Mouse (Mus musculus): ENCODE measurements around the gene Ly75. TPM values are rescaled to one million over a fixed set of nuclear protein-coding genes. Genes with fewer than 3 reads are reported as not detected.

Gene Ly75
- polyA plus RNA-seq, 1 experiment from 2014 or later, result 8.5 TPM

DNA sequence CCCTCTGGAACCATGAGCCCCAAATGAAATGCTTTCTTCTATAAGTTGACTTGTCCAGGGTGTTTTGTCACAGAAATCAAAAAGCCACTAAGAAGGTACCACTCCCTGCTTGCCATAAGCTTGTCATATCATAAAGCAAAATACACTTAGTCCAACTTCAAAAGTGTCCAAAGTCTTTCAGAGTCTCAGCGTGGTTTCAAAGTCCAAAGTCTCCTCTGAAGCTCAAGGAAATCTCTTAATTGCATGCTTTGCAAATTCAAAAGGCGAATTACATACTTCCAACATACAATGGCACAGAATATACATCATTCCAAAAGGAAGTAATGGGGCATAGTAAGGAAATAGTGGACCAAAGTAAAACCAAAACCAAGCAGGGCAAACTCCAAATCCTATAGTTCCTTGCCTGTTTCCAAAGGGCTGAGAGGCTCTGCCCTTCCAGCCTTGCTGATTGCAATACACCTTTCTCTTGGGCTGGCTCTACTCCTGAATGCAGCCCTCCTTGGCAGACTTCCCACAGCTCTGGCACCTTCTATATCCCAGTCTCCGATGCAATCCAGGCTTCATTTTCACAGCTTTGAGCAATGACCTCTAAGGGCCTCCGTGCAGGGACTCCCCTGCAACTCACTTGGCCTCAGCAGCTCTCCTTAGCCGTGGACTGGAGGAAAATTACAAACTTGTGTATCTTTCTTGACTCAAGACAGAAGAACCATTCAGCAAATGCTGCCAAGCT is 122.3 kb downstream of the Ly75 start:
- ATAC-seq (replicated peaks; ENCODE audit: low FRiP score) (no peak), DNase-seq (ENCODE audit: low spot score) (no peak)
- no peak overlapping the region for H3K9ac ChIP-seq (ENCODE audit: low read depth, low read length)
- H3K4me3 ChIP-seq (ENCODE audit: low read depth, low read length), result no peak overlapping the region
- H3K4me2 ChIP-seq, result no peak overlapping the region
- no peaks in the 10 kb centered on the region for H3K27me3 ChIP-seq (replicated peaks; ENCODE audit: control insufficient read depth, insufficient read depth, low read length)
- 81% methylated on average over 5 of the region's 5 CpGs for WGBS
- H3K4me1 ChIP-seq (replicated peaks; ENCODE audit: control insufficient read depth, insufficient read depth, low read length), result no peaks in the 10 kb centered on the region
- H3K9me3 ChIP-seq (ENCODE audit: control insufficient read depth, low read length), result no peaks in the 10 kb centered on the region
- peaks cover 2% of the 10 kb centered on the region; the same call in 1 of the 2 replicates for H3K36me3 ChIP-seq (ENCODE audit: control insufficient read depth, insufficient read depth, low read length)
- H3K27ac ChIP-seq (ENCODE audit: low read depth, low read length), result no peak overlapping the region

DNA sequence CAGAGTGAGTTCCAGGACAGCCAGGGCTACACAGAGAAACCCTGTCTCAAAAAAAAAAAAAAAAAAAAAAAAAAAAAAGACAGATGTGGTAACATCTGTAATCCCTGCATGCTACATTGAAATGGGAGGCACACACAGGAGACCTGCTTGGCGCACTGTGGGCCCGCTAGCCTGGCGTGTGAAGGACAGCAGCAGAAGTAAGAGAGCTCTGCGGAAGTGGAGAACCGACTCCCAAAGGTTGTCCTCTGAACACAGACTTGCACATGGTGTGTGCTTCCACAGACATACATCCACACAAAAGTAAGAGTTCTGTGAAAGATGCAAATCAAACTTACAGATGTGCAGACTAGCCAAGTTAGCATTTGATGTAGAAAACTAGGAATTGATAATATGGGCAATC is 123.9 kb downstream of the Ly75 start:
- ATAC-seq (replicated peaks; ENCODE audit: low FRiP score), result no peak
- WGBS, result 93% methylated on average over 5 of the region's 5 CpGs

DNA sequence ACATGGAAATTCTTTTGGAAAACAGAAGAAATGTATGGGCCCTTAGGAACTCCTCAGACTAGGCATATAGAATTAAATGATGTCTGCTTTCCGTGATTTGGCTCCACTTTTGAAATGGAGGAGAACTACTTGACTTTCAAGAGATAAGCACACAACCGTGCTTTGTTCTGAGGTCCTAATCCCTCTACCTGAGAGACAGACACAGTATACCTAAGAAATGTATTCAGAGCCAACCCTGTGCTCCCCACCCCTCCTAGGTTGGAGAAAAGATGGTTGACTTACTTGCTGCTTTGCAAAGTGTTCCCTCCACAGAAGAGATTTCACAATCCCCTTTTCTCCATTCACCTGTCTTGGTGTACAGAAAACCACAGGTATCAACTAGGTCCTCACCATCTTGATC is 126.4 kb downstream of the Ly75 start:
- no peak overlapping the region for H3K9ac ChIP-seq (ENCODE audit: low read depth, low read length)
- no peak overlapping the region for H3K27ac ChIP-seq (ENCODE audit: low read depth, low read length)
- H3K27me3 ChIP-seq (replicated peaks; ENCODE audit: control insufficient read depth, insufficient read depth, low read length), result no peaks in the 10 kb centered on the region
- H3K4me1 ChIP-seq (replicated peaks; ENCODE audit: control insufficient read depth, insufficient read depth, low read length), result no peaks in the 10 kb centered on the region
- H3K4me3 ChIP-seq (ENCODE audit: low read depth, low read length), result no peak overlapping the region
- 79% methylated on average over 2 of the region's 2 CpGs for WGBS
- peaks cover 3% of the 10 kb centered on the region; the same call in 1 of the 2 replicates for H3K36me3 ChIP-seq (ENCODE audit: control insufficient read depth, insufficient read depth, low read length)
- ATAC-seq (replicated peaks; ENCODE audit: low FRiP score) (no peak), DNase-seq (ENCODE audit: low spot score) (no peak)
- no peaks in the 10 kb centered on the region for H3K9me3 ChIP-seq (ENCODE audit: control insufficient read depth, low read length)
- no peak overlapping the region for H3K4me2 ChIP-seq

More for the DNA sequence above, 123.9 kb downstream of the Ly75 start:
- Histone ChIP-seq H3K9me3 (ENCODE audit: control insufficient read depth, low read length) (no peaks in the 10 kb centered on the region), H3K36me3 (ENCODE audit: control insufficient read depth, insufficient read depth, low read length) (peaks cover 2% of the 10 kb centered on the region; the same call in 1 of the 2 replicates), H3K4me3 (ENCODE audit: low read depth, low read length) (no peak overlapping the region), H3K4me1 (replicated peaks; ENCODE audit: control insufficient read depth, insufficient read depth, low read length) (no peaks in the 10 kb centered on the region), H3K4me2 (no peak overlapping the region), H3K27me3 (replicated peaks; ENCODE audit: control insufficient read depth, insufficient read depth, low read length) (no peaks in the 10 kb centered on the region), H3K9ac (ENCODE audit: low read depth, low read length) (no peak overlapping the region), H3K27ac (ENCODE audit: low read depth, low read length) (no peak overlapping the region)
- no peak for DNase-seq (ENCODE audit: low spot score)

DNA sequence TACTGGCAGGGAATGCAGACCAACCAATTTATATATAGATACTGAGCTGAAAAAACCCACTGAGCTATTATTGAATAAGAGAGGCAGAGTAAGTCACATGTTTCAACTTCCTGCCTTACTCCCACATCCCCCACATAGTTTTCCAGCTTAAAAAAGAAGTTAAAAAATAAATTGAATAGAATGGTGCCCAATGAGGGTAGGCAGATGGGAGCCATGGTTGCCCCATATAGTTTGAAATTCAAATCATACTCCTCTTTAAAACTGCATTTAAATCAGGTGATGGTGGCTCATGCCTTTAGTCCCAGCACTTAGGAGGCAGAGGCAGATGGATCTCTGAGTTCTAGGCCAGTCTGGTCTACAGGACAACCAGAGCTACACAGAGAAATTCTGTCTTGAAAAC is 129.6 kb downstream of the Ly75 start:
- H3K27me3 ChIP-seq (replicated peaks; ENCODE audit: control insufficient read depth, insufficient read depth, low read length), result no peaks in the 10 kb centered on the region
- DNase-seq (ENCODE audit: low spot score) (no peak), ATAC-seq (replicated peaks; ENCODE audit: low FRiP score) (no peak)
- H3K4me3 ChIP-seq (ENCODE audit: low read depth, low read length), result no peak overlapping the region
- H3K27ac ChIP-seq (ENCODE audit: low read depth, low read length), result no peak overlapping the region
- H3K36me3 ChIP-seq (ENCODE audit: control insufficient read depth, insufficient read depth, low read length), result peaks cover 8% of the 10 kb centered on the region; the same call in 1 of the 2 replicates
- no peak overlapping the region for H3K4me2 ChIP-seq
- no peaks in the 10 kb centered on the region for H3K9me3 ChIP-seq (ENCODE audit: control insufficient read depth, low read length)
- H3K9ac ChIP-seq (ENCODE audit: low read depth, low read length), result no peak overlapping the region
- H3K4me1 ChIP-seq (replicated peaks; ENCODE audit: control insufficient read depth, insufficient read depth, low read length), result no peaks in the 10 kb centered on the region

DNA sequence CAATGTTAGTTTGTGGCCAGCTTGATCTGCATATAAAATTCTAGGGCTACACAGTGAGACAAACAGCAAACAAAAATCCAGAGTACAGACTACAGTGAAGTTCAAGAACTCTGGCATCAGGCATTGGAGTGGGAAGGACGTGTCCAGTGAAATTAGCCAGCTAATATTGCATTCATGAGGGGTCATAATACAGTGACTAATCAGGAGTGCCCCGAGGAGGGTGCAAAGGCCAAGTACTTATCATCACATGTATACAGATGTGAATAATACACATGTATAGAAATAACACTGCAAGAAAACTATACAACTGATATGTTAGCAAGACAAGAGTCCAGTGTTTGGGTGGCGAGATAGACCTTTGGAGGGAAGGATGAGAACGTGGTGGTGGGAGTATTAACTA is 130.3 kb downstream of the Ly75 start:
- ATAC-seq (replicated peaks; ENCODE audit: low FRiP score), result no peak
- no peaks in the 10 kb centered on the region for H3K4me1 ChIP-seq (replicated peaks; ENCODE audit: control insufficient read depth, insufficient read depth, low read length)
- H3K9ac ChIP-seq (ENCODE audit: low read depth, low read length), result no peak overlapping the region
- WGBS, result 82% methylated on average over 4 of the region's 4 CpGs
- H3K4me2 ChIP-seq, result no peak overlapping the region
- H3K36me3 ChIP-seq (ENCODE audit: control insufficient read depth, insufficient read depth, low read length), result peaks cover 8% of the 10 kb centered on the region; the same call in 1 of the 2 replicates
- no peaks in the 10 kb centered on the region for H3K27me3 ChIP-seq (replicated peaks; ENCODE audit: control insufficient read depth, insufficient read depth, low read length)
- DNase-seq (ENCODE audit: low spot score), result no peak
- no peak overlapping the region for H3K4me3 ChIP-seq (ENCODE audit: low read depth, low read length)
- H3K9me3 ChIP-seq (ENCODE audit: control insufficient read depth, low read length), result no peaks in the 10 kb centered on the region
- H3K27ac ChIP-seq (ENCODE audit: low read depth, low read length), result no peak overlapping the region

Other genes starting within 250 kb of the Ly75 start
- gene Baz2b, start 173.5 kb downstream of the Ly75 start, polyA plus RNA-seq (2014; fragmentation: Nextera tagmentation; extraction: Ambion mirVana), result 31.5 and 35.2 TPM in 2 replicates
- gene March7, start 173.4 kb downstream of the Ly75 start, polyA plus RNA-seq (2014; fragmentation: Nextera tagmentation; extraction: Ambion mirVana), result 48.5 and 50.1 TPM in 2 replicates
- 37.4 and 42.5 TPM in 2 replicates for gene Cd302, start 98.8 kb downstream of the Ly75 start, polyA plus RNA-seq (2014; fragmentation: Nextera tagmentation; extraction: Ambion mirVana)
- 0.55 and 0.58 TPM in 2 replicates for gene Pla2r1, start 170.0 kb upstream of the Ly75 start, polyA plus RNA-seq (2014; fragmentation: Nextera tagmentation; extraction: Ambion mirVana)